Mouse (Mus musculus) spleen, adult 2 months (tissue): ENCODE measurements around the gene Gli1.

Source experiments
- CTCF ChIP-seq: fragments of 200-500 bp; IDR thresholded peaks from 2 replicates; pipeline ENCODE4 v1.5.1; 2011; ENCODE audit warnings: mild to moderate bottlenecking, inconsistent platforms; ENCODE audit not compliant: insufficient read depth, insufficient read length, insufficient replicate concordance; ENCODE audit errors: extremely low read depth
- POLR2A ChIP-seq: fragments of 200-500 bp; IDR thresholded peaks from 2 replicates; pipeline ENCODE4 v1.6.1; 2011; ENCODE audit warnings: low read depth, low read length, inconsistent platforms

DNA sequence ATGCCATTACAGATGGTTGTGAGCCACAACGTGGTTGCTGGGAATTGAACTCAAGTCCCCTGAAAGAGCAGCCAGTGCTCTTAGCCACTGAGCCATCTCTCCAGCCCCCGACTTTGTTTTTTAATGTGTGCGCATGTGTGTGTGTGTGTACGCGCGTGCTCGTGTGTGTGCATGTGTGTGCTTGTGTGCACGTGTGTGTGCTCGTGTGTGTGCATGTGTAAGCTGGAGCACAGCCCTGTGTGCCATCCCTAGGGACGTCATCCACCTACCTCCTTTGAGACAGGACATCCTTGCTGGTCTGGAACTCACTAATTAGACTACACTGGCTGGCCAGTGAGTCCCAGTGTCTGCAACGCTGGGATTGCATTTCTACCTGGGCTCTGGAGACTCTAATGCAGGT lies 11.0 kb upstream of the Gli1 start:
- no peak for TF ChIP-seq CTCF
- no peak for TF ChIP-seq POLR2A
